Mouse (Mus musculus) spleen, adult 2 months (tissue): ENCODE results near the gene Hist1h2ae. TPM values are rescaled to one million over a fixed set of nuclear protein-coding genes. Genes with fewer than 3 reads are reported as not detected.
"Not testable (repeated sequence)": the region's sequence is repeated elsewhere in the genome, so short reads cannot be mapped to it uniquely, and the experiment has no call there.

Experiments used
- DNase-seq, 2 experiments: peaks; one replicate each; pipeline versions ENCODE4 v3.0.0 to v3.0.0-alpha.2; 2012 to 2021; ENCODE audit warnings: low spot score in 2 of 2, low read depth in 1 of 2
- H3K27ac ChIP-seq: fragments of 200-500 bp; 2 replicates; pipeline ENCODE4 v1.5.1; 2012; ENCODE audit warnings: low read length, inconsistent platforms; ENCODE audit not compliant: insufficient read depth
- H3K27me3 ChIP-seq: fragments of 200-500 bp; 2 replicates; pipeline ENCODE4 v1.6.1; 2012; ENCODE audit warnings: mild to moderate bottlenecking, moderate library complexity, low read length, inconsistent platforms; ENCODE audit not compliant: control insufficient read depth, insufficient read depth
- H3K36me3 ChIP-seq: fragments of 200-500 bp; 2 replicates; pipeline ENCODE4 v1.6.1; 2012; ENCODE audit warnings: mild to moderate bottlenecking, low read length, inconsistent platforms; ENCODE audit not compliant: control insufficient read depth, insufficient read depth
- H3K4me1 ChIP-seq: fragments of 200-500 bp; 2 replicates; pipeline ENCODE4 v1.6.1; 2011; ENCODE audit warnings: inconsistent platforms; ENCODE audit not compliant: control insufficient read depth, insufficient read depth, insufficient read length
- H3K4me3 ChIP-seq: fragments of 200-500 bp; 2 replicates; pipeline ENCODE4 v1.5.1; 2011; ENCODE audit warnings: mild to moderate bottlenecking, inconsistent platforms; ENCODE audit not compliant: insufficient read depth, insufficient read length; ENCODE audit errors: extremely low read depth
- CTCF ChIP-seq: fragments of 200-500 bp; IDR thresholded peaks from 2 replicates; pipeline ENCODE4 v1.5.1; 2011; ENCODE audit warnings: mild to moderate bottlenecking, inconsistent platforms; ENCODE audit not compliant: insufficient read depth, insufficient read length, insufficient replicate concordance; ENCODE audit errors: extremely low read depth
- POLR2A ChIP-seq: fragments of 200-500 bp; IDR thresholded peaks from 2 replicates; pipeline ENCODE4 v1.6.1; 2011; ENCODE audit warnings: low read depth, low read length, inconsistent platforms
- whole genome bisulfite sequencing: fragments of 180-500 bp; shearing (Covaris S2); methylation state at CpG from one replicate; pipeline ENCODE4 v1.1.7; 2018; 5-methylcytosine and 5-hydroxymethylcytosine counted together
- polyA plus RNA-seq: library from polyadenylated mRNA; depleted of rRNA; stranded (reverse); fragments of >200 nt; gene quantifications from 2 replicates; pipeline ENCODE4 v1.2.3, GENCODE M21; 2012

Hist1h2ae gene
- polyA plus RNA-seq, 1 experiment: 15.5 TPM

DNA sequence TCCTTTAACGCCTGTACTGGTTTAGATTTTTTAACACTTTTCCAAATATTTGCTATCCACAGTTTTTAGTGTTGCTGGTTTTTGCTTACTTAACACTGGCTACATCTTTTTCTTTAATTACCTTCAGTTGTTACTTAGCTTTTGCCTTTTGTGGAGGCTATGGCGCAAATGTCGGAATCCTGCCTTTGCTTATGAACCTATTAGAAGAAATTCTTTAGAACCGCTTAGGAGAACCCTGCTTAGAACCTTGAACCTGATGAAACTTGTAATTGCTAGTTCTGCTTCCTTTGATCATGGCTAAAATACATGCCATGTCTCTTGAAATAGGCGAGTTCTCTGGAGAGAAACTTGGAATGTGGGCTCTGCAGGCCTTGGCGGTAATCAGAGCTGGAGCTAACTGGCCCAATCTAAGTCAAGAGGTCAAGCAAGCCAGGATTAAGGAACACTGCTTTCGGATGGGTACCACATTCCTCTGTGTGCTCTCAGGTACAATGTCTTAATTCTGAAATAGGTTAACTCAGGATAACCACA, 5.4 kb upstream of the Hist1h2ae start:
- Histone ChIP-seq H3K4me3 (peak overlapping the region; percentile 28), H3K27me3 (no peaks in the 10 kb centered on the region), H3K27ac (peak overlapping the region; percentile 21; the same call in 1 of the 2 replicates), H3K4me1 (peaks cover 2% of the 10 kb centered on the region; the same call in 1 of the 2 replicates), H3K36me3 (no peaks in the 10 kb centered on the region)
- no peak for TF ChIP-seq CTCF
- no peak for TF ChIP-seq POLR2A
- 49% methylated on average over 7 of the region's 7 CpGs for WGBS
- DNase-seq: no peak

DNA sequence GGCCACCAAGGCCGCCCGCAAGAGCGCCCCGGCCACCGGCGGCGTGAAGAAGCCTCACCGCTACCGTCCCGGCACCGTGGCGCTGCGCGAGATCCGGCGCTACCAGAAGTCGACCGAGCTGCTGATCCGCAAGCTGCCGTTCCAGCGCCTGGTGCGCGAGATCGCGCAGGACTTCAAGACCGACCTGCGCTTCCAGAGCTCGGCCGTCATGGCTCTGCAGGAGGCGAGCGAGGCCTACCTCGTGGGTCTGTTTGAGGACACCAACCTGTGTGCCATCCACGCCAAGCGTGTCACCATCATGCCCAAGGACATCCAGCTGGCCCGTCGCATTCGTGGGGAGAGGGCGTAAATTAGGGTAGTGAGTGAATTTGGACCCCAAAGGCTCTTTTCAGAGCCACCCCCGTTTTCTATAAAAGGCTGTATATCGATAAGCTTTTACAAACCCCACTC, 4.9 kb upstream of the Hist1h2ae start:
- peak overlapping the region; percentile 83 for H3K27ac ChIP-seq
- not testable (repeated sequence) for DNase-seq, H3K27me3 ChIP-seq, H3K36me3 ChIP-seq, H3K4me1 ChIP-seq
- under 1% methylated on average over 18 of the region's 40 CpGs for WGBS
- peak overlapping the region; percentile 55 for H3K4me3 ChIP-seq
- peak; percentile 10; the same call in 1 of the 2 replicates for TF ChIP-seq POLR2A

DNA sequence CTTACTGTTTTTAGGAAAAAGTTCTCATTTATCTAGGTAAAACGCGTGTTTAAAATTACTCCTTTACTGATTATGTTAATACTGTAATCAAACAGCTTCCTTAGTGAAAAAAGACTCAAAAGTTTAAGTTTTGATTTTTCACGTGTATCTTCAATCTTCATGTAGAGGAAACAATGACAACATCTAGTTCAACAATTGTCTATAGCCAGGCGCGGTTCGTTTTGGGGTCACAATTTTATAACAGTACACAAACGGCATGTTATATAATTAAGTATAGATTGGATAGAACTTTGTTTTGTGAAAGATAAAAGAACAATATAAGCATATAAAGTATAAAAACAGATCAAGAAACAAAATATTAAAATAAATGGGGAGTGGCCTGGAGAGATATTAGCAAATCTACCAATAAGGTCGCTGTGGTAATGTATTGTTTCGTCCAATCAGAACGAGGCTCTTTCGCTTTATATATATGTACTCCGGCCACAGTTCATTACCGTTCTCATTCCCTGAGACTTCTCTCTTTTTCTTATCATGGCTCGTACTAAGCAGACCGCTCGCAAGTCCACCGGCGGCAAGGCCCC, 4.3 kb upstream of the Hist1h2ae start, which contains the start of gene Hist1h3d:
TSS of gene Hist1h3d (plus strand) at position 493 of the 581 bp plus-strand sequence.
- peak; percentile 41 to 79 for DNase-seq
- under 1% methylated on average over 18 of the region's 18 CpGs for WGBS
- H3K36me3 ChIP-seq: no peaks in the 10 kb centered on the region
- H3K27ac ChIP-seq: peak within 1 kb of the TSS; percentile 83
- peaks cover 2% of the 10 kb centered on the region; the same call in 1 of the 2 replicates for H3K4me1 ChIP-seq
- TF ChIP-seq POLR2A: peak; percentile 27; the same call in 1 of the 2 replicates
- no peak for TF ChIP-seq CTCF
- no peaks in the 10 kb centered on the region for H3K27me3 ChIP-seq
- H3K4me3 ChIP-seq: peak within 1 kb of the TSS; percentile 55

DNA sequence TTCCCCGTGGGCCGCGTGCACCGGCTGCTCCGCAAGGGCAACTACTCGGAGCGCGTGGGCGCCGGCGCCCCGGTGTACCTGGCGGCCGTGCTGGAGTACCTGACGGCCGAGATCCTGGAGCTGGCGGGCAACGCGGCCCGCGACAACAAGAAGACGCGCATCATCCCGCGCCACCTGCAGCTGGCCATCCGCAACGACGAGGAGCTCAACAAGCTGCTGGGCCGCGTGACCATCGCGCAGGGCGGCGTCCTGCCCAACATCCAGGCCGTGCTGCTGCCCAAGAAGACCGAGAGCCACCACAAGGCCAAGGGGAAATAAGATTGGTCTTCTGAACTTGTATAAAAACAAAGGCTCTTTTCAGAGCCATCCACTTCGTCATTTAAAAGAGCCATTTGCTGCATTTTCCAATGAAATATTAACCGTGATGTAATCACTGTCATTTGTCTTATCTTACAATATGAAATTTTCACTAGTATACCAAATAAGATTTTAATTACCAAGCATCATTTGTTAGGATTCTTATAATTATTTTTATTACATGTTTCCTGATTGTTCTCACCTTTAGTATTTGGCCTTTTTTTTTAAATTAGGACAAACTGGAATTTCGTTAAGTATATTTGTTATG, 3.6 kb upstream of the Hist1h2ae start:
- peak overlapping the region; percentile 80 for H3K27ac ChIP-seq
- DNase-seq, H3K4me1 ChIP-seq, H3K27me3 ChIP-seq, H3K36me3 ChIP-seq, H3K4me3 ChIP-seq: not testable (repeated sequence)
- under 1% methylated on average over 12 of the region's 39 CpGs for WGBS

GRCm38 (mm10) chr13:23573898-23574524, 3.0 kb upstream of the Hist1h2ae start, which contains the start of the genes Hist1h2bf and Hist1h2ad:
TSS of gene Hist1h2bf (minus strand) at chr13:23574196.
TSS of gene Hist1h2ad (plus strand) at chr13:23574381.
- peak; percentile 86 to 97 for DNase-seq
- not testable (repeated sequence) for H3K36me3 ChIP-seq, H3K27me3 ChIP-seq, H3K4me1 ChIP-seq
- Histone ChIP-seq H3K27ac (peak within 1 kb of the TSS; percentile 95), H3K4me3 (peak within 1 kb of the TSS; percentile 56)
- under 1% methylated on average over 42 of the region's 42 CpGs for WGBS

DNA sequence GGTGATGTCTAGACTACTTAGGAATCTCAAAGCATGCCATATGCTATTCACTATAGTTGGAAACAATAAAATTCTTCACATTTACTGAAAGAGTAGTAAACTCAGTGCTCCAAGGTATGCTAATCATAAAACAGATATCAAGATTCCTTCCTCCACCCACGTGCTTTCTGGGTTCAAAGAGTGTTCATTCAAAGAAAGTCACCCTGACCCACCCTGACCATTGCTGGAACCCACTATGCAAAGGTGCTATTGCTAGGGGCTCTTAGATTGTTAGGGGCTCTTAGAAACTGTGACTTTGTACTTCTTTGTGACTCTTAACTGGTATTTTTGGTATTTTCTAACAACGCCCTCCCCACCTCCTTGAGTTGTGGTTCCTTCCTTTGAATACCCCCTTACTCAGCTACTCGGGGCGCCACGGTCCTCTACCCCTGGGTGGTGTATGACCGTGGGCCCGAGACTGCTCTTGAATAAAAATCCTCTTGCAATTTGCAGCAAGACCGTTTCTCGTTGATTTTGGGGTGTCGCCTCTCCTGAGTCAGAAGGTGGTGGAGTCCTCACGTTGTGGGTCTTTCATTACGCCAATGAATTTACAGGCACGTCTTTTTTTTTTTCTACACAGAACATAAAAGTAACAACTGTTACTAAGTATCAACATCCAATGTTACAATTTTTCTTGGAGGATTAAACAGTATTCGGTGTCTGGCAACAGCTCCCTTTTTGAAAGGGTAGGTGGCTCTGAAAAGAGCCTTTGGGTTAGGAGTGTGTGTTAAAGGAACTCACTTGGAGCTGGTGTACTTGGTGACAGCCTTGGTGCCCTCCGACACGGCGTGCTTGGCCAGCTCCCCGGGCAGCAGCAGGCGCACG, 2.2 kb upstream of the Hist1h2ae start:
- peak overlapping the region; percentile 33; the same call in 1 of the 2 replicates for H3K4me3 ChIP-seq
- not testable (repeated sequence) for DNase-seq, H3K36me3 ChIP-seq, H3K27me3 ChIP-seq, H3K4me1 ChIP-seq
- H3K27ac ChIP-seq: peak overlapping the region; percentile 95
- 6% methylated on average over 20 of the region's 20 CpGs for WGBS
